Mouse (Mus musculus) regulatory T cell (primary cell): ENCODE data around the gene Slc44a5.
"Not testable (repeated sequence)": the region's sequence is repeated elsewhere in the genome, so short reads cannot be mapped to it uniquely, and the experiment has no call there.

Experiments
- in situ Hi-C: fragments of 300-600 bp; cut with MboI, MseI; formaldehyde crosslinking; loops from one replicate; pipeline ENCODE4 v1.15.1; 2025; ENCODE audit warnings: high pct_unique_total_duplicates

The Slc44a5 gene

GRCm38 (mm10) chr3:153968549-153968948 lies 4.7 kb upstream of the Slc44a5 start:
- in situ Hi-C loops: loop anchor here (10.0 to 25.0 kb wide), 2 partner anchors 606 to 1481 kb away; no protein-coding TSS in a partner anchor

GRCm38 (mm10) chr3:153969451-153969850 lies 3.8 kb upstream of the Slc44a5 start:
- in situ Hi-C loops: loop anchor here (10.0 to 25.0 kb wide), 2 partner anchors 605 to 1482 kb away; no protein-coding TSS in a partner anchor

- in situ Hi-C loops: loop anchor here (10.0 to 25.0 kb wide), 2 partner anchors 131 to 1487 kb away; no protein-coding TSS in a partner anchor
These were observed 919 bp downstream of the Slc44a5 start for GRCm38 (mm10) chr3:153973949-153974760.

- in situ Hi-C loops: loop anchor here (10.0 kb wide), 1 partner anchor 130 kb away; no protein-coding TSS in a partner anchor
These were observed 1.8 kb downstream of the Slc44a5 start for GRCm38 (mm10) chr3:153975060-153975459.

- in situ Hi-C loops: loop anchor here (10.0 kb wide), 1 partner anchor 129 kb away; no protein-coding TSS in a partner anchor
These were observed 2.6 kb downstream of the Slc44a5 start for GRCm38 (mm10) chr3:153975791-153976190.

GRCm38 (mm10) chr3:153980611-153981010 lies 7.4 kb downstream of the Slc44a5 start:
- in situ Hi-C loops: no loop called here

GRCm38 (mm10) chr3:153984428-153985340 lies 11.4 kb downstream of the Slc44a5 start:
- in situ Hi-C loops: no loop called here

GRCm38 (mm10) chr3:153999797-154000528 lies 26.7 kb downstream of the Slc44a5 start:
- in situ Hi-C loops: no loop called here

- in situ Hi-C loops: no loop called here
These were observed 28.1 kb downstream of the Slc44a5 start for GRCm38 (mm10) chr3:154001348-154001747.

- in situ Hi-C loops: no loop called here
These were observed 73.6 kb downstream of the Slc44a5 start for GRCm38 (mm10) chr3:154046876-154047275.

- in situ Hi-C loops: no loop called here
These were observed 80.1 kb downstream of the Slc44a5 start for GRCm38 (mm10) chr3:154053331-154053730.

GRCm38 (mm10) chr3:154057464-154057863 lies 84.2 kb downstream of the Slc44a5 start:
- in situ Hi-C loops: no loop called here

GRCm38 (mm10) chr3:154058200-154058599 lies 85.0 kb downstream of the Slc44a5 start:
- in situ Hi-C loops: no loop called here

- in situ Hi-C loops: not testable (repeated sequence)
These were observed 98.8 kb downstream of the Slc44a5 start for GRCm38 (mm10) chr3:154071989-154072388.

- in situ Hi-C loops: no loop called here
These were observed 102.5 kb downstream of the Slc44a5 start for GRCm38 (mm10) chr3:154075749-154076148.

- in situ Hi-C loops: no loop called here
These were observed 108.5 kb downstream of the Slc44a5 start for GRCm38 (mm10) chr3:154081687-154082086.

GRCm38 (mm10) chr3:154082241-154082640 lies 109.0 kb downstream of the Slc44a5 start:
- in situ Hi-C loops: no loop called here

GRCm38 (mm10) chr3:154082961-154083360 lies 109.7 kb downstream of the Slc44a5 start:
- in situ Hi-C loops: no loop called here

GRCm38 (mm10) chr3:154089996-154090395 lies 116.8 kb downstream of the Slc44a5 start:
- in situ Hi-C loops: no loop called here

GRCm38 (mm10) chr3:154091468-154092338 lies 118.5 kb downstream of the Slc44a5 start:
- in situ Hi-C loops: no loop called here
